Mouse (Mus musculus): ENCODE measurements around the gene Ubald1. TPM values are rescaled to one million over a fixed set of nuclear protein-coding genes. Genes with fewer than 3 reads are reported as not detected.

The Ubald1 gene
- 10 to 100 TPM; 28.1 to 33.4 TPM for total RNA-seq (2021)
- long read RNA-seq, experiment 1, full-length matches to known transcripts: 9 of 13 reads
- long read RNA-seq, experiment 1, partial matches to known transcripts: 0 of 13 reads
- long read RNA-seq, experiment 1, other reads (novel, unspliced or antisense): 4 of 13 reads
- long read RNA-seq, experiment 2, transcript Ubald1-201 (3 exons, 1,851 nt): major isoform, 17 of 26 reads
- long read RNA-seq, experiment 2, partial matches to known transcripts: 1 of 26 reads
- long read RNA-seq, experiment 2, other reads (novel, unspliced or antisense): 8 of 26 reads

- DNase-seq: peak; percentile 98
These were observed at the start of gene Ubald1 for GRCm38 (mm10) chr16:4880136-4880825. Gene Ubald1, minus strand, starts transcription at chr16:4880315.

- DNase-seq: no peak
These were observed 48.4 kb upstream of the Ubald1 start for GRCm38 (mm10) chr16:4928474-4928873.

- DNase-seq: no peak
These were observed 47.9 kb upstream of the Ubald1 start for GRCm38 (mm10) chr16:4927967-4928366.

GRCm38 (mm10) chr16:4923996-4924395, 43.9 kb upstream of the Ubald1 start:
- no peak for DNase-seq

GRCm38 (mm10) chr16:4922481-4922880, 42.4 kb upstream of the Ubald1 start:
- no peak for DNase-seq

- no peak for DNase-seq
These were observed 40.4 kb upstream of the Ubald1 start for GRCm38 (mm10) chr16:4920556-4920955.

- DNase-seq: no peak
These were observed 36.5 kb upstream of the Ubald1 start for GRCm38 (mm10) chr16:4916608-4917007.

- DNase-seq: no peak
These were observed 35.8 kb upstream of the Ubald1 start for GRCm38 (mm10) chr16:4915931-4916330.

GRCm38 (mm10) chr16:4913783-4914735, 33.9 kb upstream of the Ubald1 start:
- peak; percentile 87 for DNase-seq

- DNase-seq: no peak
These were observed 33.0 kb upstream of the Ubald1 start for GRCm38 (mm10) chr16:4912907-4913782.

- no peak for DNase-seq
These were observed 32.0 kb upstream of the Ubald1 start for GRCm38 (mm10) chr16:4912074-4912648.

- no peak for DNase-seq
These were observed 30.6 kb upstream of the Ubald1 start for GRCm38 (mm10) chr16:4910758-4911157.

GRCm38 (mm10) chr16:4909745-4910144, 29.6 kb upstream of the Ubald1 start:
- no peak for DNase-seq

- no peak for DNase-seq
These were observed 27.9 kb upstream of the Ubald1 start for GRCm38 (mm10) chr16:4907972-4908371.

GRCm38 (mm10) chr16:4907386-4907785, 27.3 kb upstream of the Ubald1 start:
- DNase-seq: no peak

GRCm38 (mm10) chr16:4906559-4906958, 26.4 kb upstream of the Ubald1 start:
- DNase-seq: no peak

- DNase-seq: no peak
These were observed 25.5 kb upstream of the Ubald1 start for GRCm38 (mm10) chr16:4905591-4905990.

GRCm38 (mm10) chr16:4904878-4905277, 24.8 kb upstream of the Ubald1 start:
- no peak for DNase-seq

GRCm38 (mm10) chr16:4903491-4904102, 23.5 kb upstream of the Ubald1 start:
- no peak for DNase-seq

GRCm38 (mm10) chr16:4902390-4902789, 22.3 kb upstream of the Ubald1 start:
- no peak for DNase-seq

- DNase-seq: no peak
These were observed 21.1 kb upstream of the Ubald1 start for GRCm38 (mm10) chr16:4901167-4901566.

Data from gastrocnemius, postnatal 10 days (tissue).